Mouse (Mus musculus): ENCODE measurements around the gene Icam2. TPM values are rescaled to one million over a fixed set of nuclear protein-coding genes. Genes with fewer than 3 reads are reported as not detected.

Gene Icam2
- polyA plus RNA-seq, 1 experiment = 0.14 TPM

- no peaks in the 10 kb centered on the region for H3K27me3 ChIP-seq (ENCODE audit: control insufficient read depth)
- H3K4me1 ChIP-seq (ENCODE audit: control insufficient read depth) = peaks cover 4% of the 10 kb centered on the region
- H3K9me3 ChIP-seq (ENCODE audit: control insufficient read depth, low read length) = no peaks in the 10 kb centered on the region
- TF ChIP-seq GATA1 (IDR thresholded peaks at IDR 0.05; ENCODE audit: low read length) = no peak
- TF ChIP-seq TAL1 (IDR thresholded peaks at IDR 0.05; ENCODE audit: low read length) = no peak
- peaks cover 68% of the 10 kb centered on the region for H3K36me3 ChIP-seq (ENCODE audit: control insufficient read depth)
- no peak overlapping the region for H3K4me3 ChIP-seq (replicated peaks)
Measured at GRCm38 (mm10) chr11:106419262-106420102, 31.6 kb upstream of the Icam2 start.

- no peak for TF ChIP-seq TAL1 (IDR thresholded peaks at IDR 0.05; ENCODE audit: low read length)
- no peak for TF ChIP-seq GATA1 (IDR thresholded peaks at IDR 0.05; ENCODE audit: low read length)
- peaks cover 4% of the 10 kb centered on the region for H3K4me1 ChIP-seq (ENCODE audit: control insufficient read depth)
- H3K36me3 ChIP-seq (ENCODE audit: control insufficient read depth) = peaks cover 71% of the 10 kb centered on the region
Measured at GRCm38 (mm10) chr11:106418622-106419196, 30.8 kb upstream of the Icam2 start.

GRCm38 (mm10) chr11:106417860-106418259, 30.0 kb upstream of the Icam2 start:
- TF ChIP-seq GATA1 (IDR thresholded peaks at IDR 0.05; ENCODE audit: low read length) (no peak), TAL1 (IDR thresholded peaks at IDR 0.05; ENCODE audit: low read length) (no peak)
- H3K27me3 ChIP-seq (ENCODE audit: control insufficient read depth) = no peaks in the 10 kb centered on the region
- no peak overlapping the region for H3K4me3 ChIP-seq (replicated peaks)
- no peaks in the 10 kb centered on the region for H3K9me3 ChIP-seq (ENCODE audit: control insufficient read depth, low read length)
- H3K36me3 ChIP-seq (ENCODE audit: control insufficient read depth) = peaks cover 70% of the 10 kb centered on the region
- H3K4me1 ChIP-seq (ENCODE audit: control insufficient read depth) = peaks cover 4% of the 10 kb centered on the region

More at GRCm38 (mm10) chr11:106418622-106419196, 30.8 kb upstream of the Icam2 start:
- Histone ChIP-seq H3K9me3 (ENCODE audit: control insufficient read depth, low read length) (no peaks in the 10 kb centered on the region), H3K27me3 (ENCODE audit: control insufficient read depth) (no peaks in the 10 kb centered on the region), H3K4me3 (replicated peaks) (no peak overlapping the region)

GRCm38 (mm10) chr11:106416331-106416730, 28.5 kb upstream of the Icam2 start:
- peaks cover 4% of the 10 kb centered on the region for H3K4me1 ChIP-seq (ENCODE audit: control insufficient read depth)
- H3K4me3 ChIP-seq (replicated peaks) = no peak overlapping the region
- H3K9me3 ChIP-seq (ENCODE audit: control insufficient read depth, low read length) = no peaks in the 10 kb centered on the region
- H3K36me3 ChIP-seq (ENCODE audit: control insufficient read depth) = peaks cover 71% of the 10 kb centered on the region
- TF ChIP-seq TAL1 (IDR thresholded peaks at IDR 0.05; ENCODE audit: low read length) (no peak), GATA1 (IDR thresholded peaks at IDR 0.05; ENCODE audit: low read length) (no peak)
- no peaks in the 10 kb centered on the region for H3K27me3 ChIP-seq (ENCODE audit: control insufficient read depth)

GRCm38 (mm10) chr11:106412641-106413360, 24.9 kb upstream of the Icam2 start:
- no peaks in the 10 kb centered on the region for H3K27me3 ChIP-seq (ENCODE audit: control insufficient read depth)
- H3K36me3 ChIP-seq (ENCODE audit: control insufficient read depth) = peaks cover 71% of the 10 kb centered on the region
- no peaks in the 10 kb centered on the region for H3K4me1 ChIP-seq (ENCODE audit: control insufficient read depth)
- TF ChIP-seq GATA1 (IDR thresholded peaks at IDR 0.05; ENCODE audit: low read length) (no peak), TAL1 (IDR thresholded peaks at IDR 0.05; ENCODE audit: low read length) (no peak)
- H3K4me3 ChIP-seq (replicated peaks) = no peak overlapping the region
- no peaks in the 10 kb centered on the region for H3K9me3 ChIP-seq (ENCODE audit: control insufficient read depth, low read length)

- Histone ChIP-seq H3K4me3 (replicated peaks) (no peak overlapping the region), H3K27me3 (ENCODE audit: control insufficient read depth) (no peaks in the 10 kb centered on the region), H3K4me1 (ENCODE audit: control insufficient read depth) (no peaks in the 10 kb centered on the region), H3K36me3 (ENCODE audit: control insufficient read depth) (peaks cover 70% of the 10 kb centered on the region), H3K9me3 (ENCODE audit: control insufficient read depth, low read length) (no peaks in the 10 kb centered on the region)
- no peak for TF ChIP-seq TAL1 (IDR thresholded peaks at IDR 0.05; ENCODE audit: low read length)
- no peak for TF ChIP-seq GATA1 (IDR thresholded peaks at IDR 0.05; ENCODE audit: low read length)
Measured at GRCm38 (mm10) chr11:106411157-106411556, 23.3 kb upstream of the Icam2 start.

- peaks cover 71% of the 10 kb centered on the region for H3K36me3 ChIP-seq (ENCODE audit: control insufficient read depth)
- no peaks in the 10 kb centered on the region for H3K4me1 ChIP-seq (ENCODE audit: control insufficient read depth)
- no peak for TF ChIP-seq GATA1 (IDR thresholded peaks at IDR 0.05; ENCODE audit: low read length)
- no peak for TF ChIP-seq TAL1 (IDR thresholded peaks at IDR 0.05; ENCODE audit: low read length)
- no peak overlapping the region for H3K4me3 ChIP-seq (replicated peaks)
- H3K27me3 ChIP-seq (ENCODE audit: control insufficient read depth) = no peaks in the 10 kb centered on the region
- H3K9me3 ChIP-seq (ENCODE audit: control insufficient read depth, low read length) = no peaks in the 10 kb centered on the region
Measured at GRCm38 (mm10) chr11:106410507-106410906, 22.6 kb upstream of the Icam2 start.

- no peak overlapping the region for H3K4me3 ChIP-seq (replicated peaks)
- H3K36me3 ChIP-seq (ENCODE audit: control insufficient read depth) = peaks cover 76% of the 10 kb centered on the region
- H3K9me3 ChIP-seq (ENCODE audit: control insufficient read depth, low read length) = no peaks in the 10 kb centered on the region
- no peaks in the 10 kb centered on the region for H3K27me3 ChIP-seq (ENCODE audit: control insufficient read depth)
- no peaks in the 10 kb centered on the region for H3K4me1 ChIP-seq (ENCODE audit: control insufficient read depth)
- no peak for TF ChIP-seq GATA1 (IDR thresholded peaks at IDR 0.05; ENCODE audit: low read length)
- TF ChIP-seq TAL1 (IDR thresholded peaks at IDR 0.05; ENCODE audit: low read length) = no peak
Measured at GRCm38 (mm10) chr11:106410011-106410410, 22.1 kb upstream of the Icam2 start.

GRCm38 (mm10) chr11:106398481-106398880, 10.6 kb upstream of the Icam2 start:
- Histone ChIP-seq H3K27me3 (ENCODE audit: control insufficient read depth) (no peaks in the 10 kb centered on the region), H3K36me3 (ENCODE audit: control insufficient read depth) (peaks cover 84% of the 10 kb centered on the region), H3K4me1 (ENCODE audit: control insufficient read depth) (peaks cover 19% of the 10 kb centered on the region), H3K9me3 (ENCODE audit: control insufficient read depth, low read length) (no peaks in the 10 kb centered on the region), H3K4me3 (replicated peaks) (no peak overlapping the region)
- no peak for TF ChIP-seq GATA1 (IDR thresholded peaks at IDR 0.05; ENCODE audit: low read length)
- TF ChIP-seq TAL1 (IDR thresholded peaks at IDR 0.05; ENCODE audit: low read length) = no peak
